Mouse (Mus musculus) megakaryocyte, embryonic 14.5 days (primary cell): ENCODE results near the gene Gm20388. TPM values are rescaled to one million over a fixed set of nuclear protein-coding genes. Genes with fewer than 3 reads are reported as not detected.

Source experiments
- H3K27me3 ChIP-seq: replicated peaks from 2 replicates; pipeline ENCODE3; 2012; ENCODE audit warnings: inconsistent platforms
- H3K36me3 ChIP-seq: replicated peaks from 2 replicates; pipeline ENCODE3; 2012; ENCODE audit warnings: low read length, inconsistent platforms, mixed read lengths
- H3K4me1 ChIP-seq: 2 replicates; pipeline ENCODE4 v1.6.1; 2012; ENCODE audit warnings: inconsistent platforms
- H3K4me3 ChIP-seq: replicated peaks from 2 replicates; pipeline ENCODE3; 2012; ENCODE audit warnings: moderate library complexity, mild to moderate bottlenecking, inconsistent platforms
- H3K9me3 ChIP-seq: 2 replicates; pipeline ENCODE4 v1.6.1; 2012; ENCODE audit warnings: inconsistent platforms
- FLI1 ChIP-seq: IDR thresholded peaks from 2 replicates; pipeline ENCODE4 v1.6.1; 2012; ENCODE audit warnings: low read length, inconsistent platforms, mixed read lengths
- GATA1 ChIP-seq: IDR thresholded peaks from 3 replicates; pipeline ENCODE4 v1.6.1; 2012; ENCODE audit warnings: mixed read lengths, low read length, inconsistent platforms, borderline replicate concordance
- polyA plus RNA-seq: library from polyadenylated mRNA; stranded (reverse); fragments of >175 nt; gene quantifications from 2 replicates; pipeline ENCODE4 v1.2.3, GENCODE M21; 2012; ENCODE audit warnings: low replicate concordance; ENCODE audit not compliant: insufficient read depth

Gene Gm20388
- polyA plus RNA-seq, 1 experiment: 111 TPM

DNA sequence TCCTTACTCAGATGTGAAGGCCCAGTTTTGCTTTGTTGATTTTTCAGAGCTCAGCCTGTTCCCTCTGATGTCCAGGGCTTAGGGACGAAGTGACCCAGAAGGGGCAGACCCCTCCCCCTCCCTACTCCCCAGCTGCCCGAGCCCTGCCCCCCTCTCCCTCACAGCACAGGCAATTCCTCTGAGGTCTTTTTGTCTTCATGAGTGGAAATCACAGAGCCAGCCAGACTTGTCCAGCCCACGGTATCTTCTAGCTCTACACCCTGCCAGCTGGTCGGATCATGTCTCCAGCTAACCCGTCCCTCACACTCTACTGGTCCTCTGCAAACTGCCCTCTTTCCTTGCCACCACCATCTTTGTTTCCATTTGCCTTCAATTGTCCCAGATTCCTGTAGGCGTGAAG lies 123.8 kb downstream of the Gm20388 start:
- Histone ChIP-seq H3K4me1 (no peaks in the 10 kb centered on the region; the same call in 1 of the 2 replicates), H3K27me3 (peaks cover 87% of the 10 kb centered on the region), H3K36me3 (no peaks in the 10 kb centered on the region), H3K4me3 (no peak overlapping the region), H3K9me3 (peaks cover 9% of the 10 kb centered on the region)
- TF ChIP-seq GATA1: no peak
- TF ChIP-seq FLI1: no peak

DNA sequence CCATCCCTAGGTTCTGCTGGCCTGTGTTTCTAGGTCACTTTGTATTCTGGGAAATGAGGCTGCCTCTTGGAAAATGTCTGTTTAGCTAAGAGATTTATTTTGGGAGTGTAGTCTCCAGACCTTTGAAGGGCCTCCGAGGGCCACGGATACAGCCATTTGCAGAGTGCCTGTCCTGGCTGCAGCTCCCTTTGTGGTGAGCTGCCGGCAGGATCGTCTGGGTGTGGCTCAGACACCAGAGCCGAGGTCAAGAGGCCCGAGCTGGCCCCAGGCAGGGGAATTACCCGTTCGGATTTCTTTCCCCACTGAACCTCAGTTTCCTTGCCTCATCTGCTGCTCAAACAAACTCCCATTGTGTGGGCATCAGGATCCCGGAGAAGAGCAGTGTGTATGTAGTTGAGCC lies 125.5 kb downstream of the Gm20388 start:
- H3K4me3 ChIP-seq: no peak overlapping the region
- no peaks in the 10 kb centered on the region for H3K36me3 ChIP-seq
- no peak for TF ChIP-seq FLI1
- no peak for TF ChIP-seq GATA1
- H3K27me3 ChIP-seq: peaks cover 82% of the 10 kb centered on the region
- H3K9me3 ChIP-seq: peaks cover 12% of the 10 kb centered on the region
- H3K4me1 ChIP-seq: peaks cover 10% of the 10 kb centered on the region

- peaks cover 80% of the 10 kb centered on the region for H3K27me3 ChIP-seq
- no peak overlapping the region for H3K4me3 ChIP-seq
- H3K36me3 ChIP-seq: no peaks in the 10 kb centered on the region
- peaks cover 14% of the 10 kb centered on the region for H3K4me1 ChIP-seq
- peaks cover 17% of the 10 kb centered on the region for H3K9me3 ChIP-seq
- TF ChIP-seq GATA1 (no peak), FLI1 (no peak)
These were observed 125.9 kb downstream of the Gm20388 start for GRCm38 (mm10) chr8:120036578-120036977.

GRCm38 (mm10) chr8:120037199-120037598 lies 126.6 kb downstream of the Gm20388 start:
- H3K27me3 ChIP-seq: peaks cover 83% of the 10 kb centered on the region
- no peaks in the 10 kb centered on the region for H3K36me3 ChIP-seq
- peaks cover 22% of the 10 kb centered on the region for H3K9me3 ChIP-seq
- TF ChIP-seq GATA1 (no peak), FLI1 (no peak)
- H3K4me3 ChIP-seq: no peak overlapping the region
- peaks cover 18% of the 10 kb centered on the region for H3K4me1 ChIP-seq

- TF ChIP-seq GATA1 (no peak), FLI1 (no peak)
- H3K4me3 ChIP-seq: no peak overlapping the region
- H3K27me3 ChIP-seq: peaks cover 84% of the 10 kb centered on the region
- H3K4me1 ChIP-seq: peaks cover 18% of the 10 kb centered on the region
- peaks cover 22% of the 10 kb centered on the region for H3K9me3 ChIP-seq
- H3K36me3 ChIP-seq: no peaks in the 10 kb centered on the region
These were observed 127.0 kb downstream of the Gm20388 start for GRCm38 (mm10) chr8:120037611-120038010.

DNA sequence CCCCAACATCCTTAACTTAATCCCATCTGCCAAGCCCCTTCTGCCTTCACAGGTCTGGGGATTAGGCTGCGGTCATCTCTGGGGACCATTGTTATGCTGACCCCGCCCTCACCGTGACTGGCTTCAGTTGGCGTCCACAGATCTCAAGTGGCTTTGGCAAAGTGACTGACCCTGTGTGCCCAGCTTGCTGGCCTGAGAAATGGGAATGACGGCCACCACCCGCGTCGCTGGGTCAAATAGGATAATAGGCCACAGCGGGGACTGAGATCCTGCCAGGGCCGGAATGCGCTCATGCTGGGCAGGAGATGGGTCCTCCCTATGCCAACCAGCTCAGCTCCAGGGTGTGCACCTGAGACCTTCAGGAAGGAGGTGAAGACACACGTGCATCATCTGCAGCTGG lies 128.1 kb downstream of the Gm20388 start:
- Histone ChIP-seq H3K36me3 (no peaks in the 10 kb centered on the region), H3K4me1 (peaks cover 18% of the 10 kb centered on the region), H3K9me3 (peaks cover 22% of the 10 kb centered on the region), H3K4me3 (no peak overlapping the region), H3K27me3 (peaks cover 84% of the 10 kb centered on the region)
- TF ChIP-seq GATA1 (no peak), FLI1 (no peak)

DNA sequence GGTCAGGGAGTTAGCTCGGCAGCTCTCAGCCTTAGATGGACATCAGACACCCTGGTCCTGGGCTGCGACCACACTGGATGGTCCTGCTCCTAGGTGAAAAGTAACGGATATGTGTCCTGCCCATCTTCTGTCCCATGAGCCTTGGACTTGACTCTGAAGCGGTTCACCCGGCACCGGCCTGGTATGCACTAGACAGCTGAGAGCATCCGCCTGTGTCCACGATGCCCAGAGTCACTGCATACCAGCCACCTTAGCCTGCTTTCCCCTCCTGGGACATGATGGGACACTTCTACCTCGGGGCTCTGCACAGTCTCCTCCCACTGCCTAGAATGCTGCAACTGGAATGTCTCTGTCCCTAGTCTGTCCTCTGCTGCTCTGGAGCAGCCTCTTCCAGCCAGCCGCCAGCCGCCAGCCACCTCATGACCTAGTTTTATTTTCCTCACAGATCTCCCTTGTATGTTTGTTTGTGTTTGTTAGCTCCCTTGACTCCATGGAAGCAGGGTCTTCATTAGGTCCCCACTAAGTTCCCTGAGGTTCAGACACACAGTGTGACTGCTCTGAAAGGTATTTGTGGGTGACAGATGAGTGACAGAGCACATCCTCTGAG lies 128.8 kb downstream of the Gm20388 start:
- H3K9me3 ChIP-seq: peaks cover 22% of the 10 kb centered on the region
- no peak overlapping the region for H3K4me3 ChIP-seq
- no peak for TF ChIP-seq FLI1
- TF ChIP-seq GATA1: no peak
- H3K27me3 ChIP-seq: peaks cover 84% of the 10 kb centered on the region
- no peaks in the 10 kb centered on the region for H3K36me3 ChIP-seq
- H3K4me1 ChIP-seq: peaks cover 18% of the 10 kb centered on the region

- no peaks in the 10 kb centered on the region for H3K36me3 ChIP-seq
- peak overlapping the region; percentile 24 for H3K4me3 ChIP-seq
- H3K27me3 ChIP-seq: peaks cover 89% of the 10 kb centered on the region
- peaks cover 18% of the 10 kb centered on the region for H3K4me1 ChIP-seq
- peaks cover 17% of the 10 kb centered on the region for H3K9me3 ChIP-seq
- TF ChIP-seq FLI1: no peak
- no peak for TF ChIP-seq GATA1
These were observed 130.2 kb downstream of the Gm20388 start for GRCm38 (mm10) chr8:120040861-120041260.

DNA sequence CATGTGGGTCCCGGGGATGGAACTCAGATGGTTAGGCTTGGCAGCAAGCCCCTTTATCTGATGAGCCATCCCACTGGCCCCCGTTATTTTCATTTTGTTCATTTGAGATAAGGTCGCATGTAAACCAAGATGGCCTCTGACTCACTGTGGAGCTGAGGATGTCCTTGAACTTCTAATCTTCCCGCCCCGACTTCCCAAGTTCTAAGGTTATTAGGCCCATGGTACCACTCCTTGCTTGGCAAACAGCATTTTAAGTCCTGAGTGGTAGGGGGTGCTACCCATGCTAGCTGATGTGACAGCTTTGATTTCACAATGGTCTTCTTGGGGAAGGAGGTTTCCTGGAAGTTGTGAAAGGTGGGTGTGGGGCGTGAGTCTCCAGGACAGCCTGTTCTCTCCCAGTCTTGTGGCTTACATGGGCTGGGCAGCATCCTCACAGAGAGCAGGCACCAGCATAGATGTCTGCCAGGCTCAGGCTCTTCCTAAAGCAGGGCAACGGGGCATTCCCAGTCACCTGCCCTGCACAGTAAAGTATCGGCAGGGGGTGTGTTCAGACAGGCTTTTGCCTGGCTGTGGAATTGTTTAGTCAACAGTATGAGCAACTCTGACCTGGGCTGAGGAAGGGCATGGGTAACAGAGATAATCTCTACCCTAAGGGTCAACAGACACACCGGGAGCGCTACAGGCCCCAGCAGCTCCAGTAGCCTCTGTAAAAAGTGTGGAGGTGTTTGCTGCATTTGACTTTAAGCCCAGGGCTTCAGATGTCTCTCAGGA lies 132.1 kb downstream of the Gm20388 start:
- Histone ChIP-seq H3K9me3 (peaks cover 14% of the 10 kb centered on the region), H3K4me3 (no peak overlapping the region), H3K4me1 (peaks cover 18% of the 10 kb centered on the region), H3K27me3 (peaks cover 89% of the 10 kb centered on the region), H3K36me3 (no peaks in the 10 kb centered on the region)
- no peak for TF ChIP-seq FLI1

GRCm38 (mm10) chr8:120044907-120045306 lies 134.3 kb downstream of the Gm20388 start:
- Histone ChIP-seq H3K4me3 (no peak overlapping the region), H3K27me3 (peaks cover 89% of the 10 kb centered on the region), H3K4me1 (peaks cover 22% of the 10 kb centered on the region), H3K9me3 (peaks cover 14% of the 10 kb centered on the region), H3K36me3 (no peaks in the 10 kb centered on the region)
- TF ChIP-seq GATA1 (no peak), FLI1 (no peak)

GRCm38 (mm10) chr8:120045471-120045870 lies 134.8 kb downstream of the Gm20388 start:
- peaks cover 24% of the 10 kb centered on the region for H3K4me1 ChIP-seq
- peaks cover 91% of the 10 kb centered on the region for H3K27me3 ChIP-seq
- no peaks in the 10 kb centered on the region for H3K36me3 ChIP-seq
- H3K9me3 ChIP-seq: peaks cover 14% of the 10 kb centered on the region
- no peak overlapping the region for H3K4me3 ChIP-seq
- no peak for TF ChIP-seq FLI1
- TF ChIP-seq GATA1: no peak
